Mouse (Mus musculus): ENCODE measurements around the gene Retsat.

GRCm38 (mm10) chr6:72576041-72576440 lies 22.2 kb upstream of the Retsat start:
- no peak for TF ChIP-seq JUN (IDR thresholded peaks at IDR 0.05; ENCODE audit: insufficient read depth, low read depth, low read length)
- no peak for TF ChIP-seq POLR2A (IDR thresholded peaks at IDR 0.05; ENCODE audit: low read depth, low read length)
- TF ChIP-seq MAZ (IDR thresholded peaks at IDR 0.05; ENCODE audit: low read depth, low read length), result no peak
- TF ChIP-seq CTCF (conservative IDR thresholded peaks at IDR 0.05 in 1 of 2, IDR thresholded peaks at IDR 0.05 in 1 of 2; ENCODE audit: low read depth in 2 of 2, low read length in 2 of 2), result no peak
- no peak for TF ChIP-seq BHLHE40 (IDR thresholded peaks at IDR 0.05; ENCODE audit: low read depth, low read length)
- TF ChIP-seq KAT2A (IDR thresholded peaks at IDR 0.05; ENCODE audit: insufficient replicate concordance, low read length), result no peak
- TF ChIP-seq ZC3H11A (IDR thresholded peaks at IDR 0.05; ENCODE audit: low read depth, low read length), result no peak
- TF ChIP-seq EP300 (IDR thresholded peaks at IDR 0.05; ENCODE audit: low read length), result no peak
- no peak for TF ChIP-seq E2F4 (IDR thresholded peaks at IDR 0.05; ENCODE audit: insufficient replicate concordance, low read depth, low read length)
- no peak for TF ChIP-seq RAD21 (IDR thresholded peaks at IDR 0.05; ENCODE audit: low read depth, low read length)
- TF ChIP-seq ZNF384 (IDR thresholded peaks at IDR 0.05; ENCODE audit: low read depth, low read length), result no peak
- no peak for TF ChIP-seq IRF4 (IDR thresholded peaks at IDR 0.05; ENCODE audit: low read depth, low read length)
- no peak for TF ChIP-seq POLR2AphosphoS2 (IDR thresholded peaks at IDR 0.05; ENCODE audit: low read depth, low read length)
- TF ChIP-seq MYC (IDR thresholded peaks at IDR 0.05; ENCODE audit: low read depth, low read length), result no peak

Measured in CH12.LX (cell line).